Comparison of ENCODE assay signal across 8 mouse cellular contexts in genomic region chr5:33018189-33018560, GRCm38 (mm10). TPM values are rescaled to one million over a fixed set of nuclear protein-coding genes. Genes with fewer than 3 reads are reported as not detected.
DNase-seq lines count a peak whose midpoint lies in the region; ATAC-seq lines count a peak whose summit lies in the region.

No protein-coding gene starts in this region.

- WGBS in heart, embryonic 14.5 days, result 4% methylated on average over 15 of the region's 15 CpGs
- 4% methylated on average over 15 of the region's 15 CpGs for WGBS in hindbrain, embryonic 13.5 days
- WGBS in midbrain, embryonic 12.5 days, result 5% methylated on average over 15 of the region's 15 CpGs

- peak overlapping the region; percentile 66 for H3K4me2 ChIP-seq in heart, embryonic 14.5 days (ENCODE audit: low read length)
- peak overlapping the region; percentile 83 for H3K4me2 ChIP-seq in hindbrain, embryonic 13.5 days
- H3K4me2 ChIP-seq in midbrain, embryonic 12.5 days (replicated peaks), result peak overlapping the region; percentile 90

- H3K27me3 ChIP-seq in heart, embryonic 14.5 days (ENCODE audit: control insufficient read depth, insufficient read depth, low read length), result no peaks in the 10 kb centered on the region
- no peaks in the 10 kb centered on the region for H3K27me3 ChIP-seq in hindbrain, embryonic 13.5 days
- no peaks in the 10 kb centered on the region for H3K27me3 ChIP-seq in midbrain, embryonic 12.5 days

- no peak for DNase-seq in heart, postnatal 14 days
- DNase-seq in MEL-GATA-1-ER (ENCODE audit: extremely low read depth, low read depth), result peak; percentile 59
- DNase-seq in right cerebral cortex, postnatal 25 days, result no peak
- no peak for DNase-seq in gastrocnemius, postnatal 36 days
- no peak for DNase-seq in urinary bladder, adult 18-20 months (ENCODE audit: low spot score in 2 of 2)

- H3K36me3 ChIP-seq in heart, embryonic 14.5 days (ENCODE audit: control insufficient read depth, insufficient read depth, low read length), result peaks cover 10% of the 10 kb centered on the region
- no peaks in the 10 kb centered on the region; the same call in 1 of the 2 replicates for H3K36me3 ChIP-seq in hindbrain, embryonic 13.5 days
- H3K36me3 ChIP-seq in midbrain, embryonic 12.5 days, result no peaks in the 10 kb centered on the region

- ATAC-seq in heart, embryonic 14.5 days (ENCODE audit: insufficient number of reproducible peaks, insufficient read depth, low FRiP score, low read depth), result peak; percentile 54
- ATAC-seq in hindbrain, embryonic 13.5 days (ENCODE audit: low FRiP score), result peak; percentile 63; the same call in 1 of the 2 replicates
- ATAC-seq in midbrain, embryonic 12.5 days (ENCODE audit: low FRiP score, low read depth), result no peak; the same call in none of the 2 replicates

- H3K27ac ChIP-seq in heart, embryonic 14.5 days (replicated peaks in 1 of 2; ENCODE audit: control insufficient read depth in 1 of 2, insufficient read depth in 1 of 2, low read depth in 2 of 2, low read length in 2 of 2), result peak overlapping the region; percentile 98 to 100
- peak overlapping the region; percentile 99 for H3K27ac ChIP-seq in hindbrain, embryonic 13.5 days
- peak overlapping the region; percentile 100 for H3K27ac ChIP-seq in midbrain, embryonic 12.5 days (replicated peaks)

- no peaks in the 10 kb centered on the region for H3K9me3 ChIP-seq in heart, embryonic 14.5 days (ENCODE audit: control insufficient read depth, low read length)
- no peaks in the 10 kb centered on the region for H3K9me3 ChIP-seq in hindbrain, embryonic 13.5 days
- no peaks in the 10 kb centered on the region for H3K9me3 ChIP-seq in midbrain, embryonic 12.5 days

- H3K4me1 ChIP-seq in heart, embryonic 14.5 days (ENCODE audit: control insufficient read depth in 2 of 2, insufficient read depth in 2 of 2, low read length in 2 of 2), result peaks cover 10 to 38% of the 10 kb centered on the region in 2 experiments
- peaks cover 43% of the 10 kb centered on the region for H3K4me1 ChIP-seq in hindbrain, embryonic 13.5 days (replicated peaks)
- peaks cover 25% of the 10 kb centered on the region for H3K4me1 ChIP-seq in midbrain, embryonic 12.5 days

- intact Hi-C loops in heart, postnatal 14 days (cut with DNase I), result loop anchor here (5.0 kb wide), 1 partner anchor 156 kb away; the partner anchor contains the start of gene Depdc5
- intact Hi-C loops in gastrocnemius, postnatal 36 days (cut with DNase I), result no loop called here

- peak overlapping the region; percentile 82 for H3K9ac ChIP-seq in heart, embryonic 14.5 days (ENCODE audit: low read length)
- H3K9ac ChIP-seq in hindbrain, embryonic 13.5 days, result peak overlapping the region; percentile 90
- H3K9ac ChIP-seq in midbrain, embryonic 12.5 days (replicated peaks), result peak overlapping the region; percentile 70

- peak overlapping the region; percentile 43 to 46 for H3K4me3 ChIP-seq in heart, embryonic 14.5 days (ENCODE audit: control insufficient read depth in 1 of 2, insufficient read depth in 1 of 2, low read depth in 1 of 2, low read length in 2 of 2)
- H3K4me3 ChIP-seq in hindbrain, embryonic 13.5 days, result peak overlapping the region; percentile 83
- peak overlapping the region; percentile 93 for H3K4me3 ChIP-seq in midbrain, embryonic 12.5 days

RNA-seq across cellular contexts. Expression of gene Ywhah, which starts 0.4 kb away (rescaled TPM):
- polyA plus RNA-seq in heart, embryonic 14.5 days (2014; fragmentation: Nextera tagmentation; extraction: Ambion mirVana), result 438 and 448 TPM in 2 replicates
- 100 to 1,000 TPM; 104 to 126 TPM for total RNA-seq in heart, postnatal 14 days (2021)
- polyA plus RNA-seq in hindbrain, embryonic 13.5 days (2015; fragmentation: Nextera tagmentation; extraction: Ambion mirVana), result 613 and 627 TPM in 2 replicates
- polyA plus RNA-seq in midbrain, embryonic 12.5 days (2016; fragmentation: Nextera tagmentation; extraction: Ambion mirVana), result 435 and 440 TPM in 2 replicates
- total RNA-seq in gastrocnemius, postnatal 36 days (2021), result 10 to 100 TPM; 46.7 to 47.6 TPM
